Mouse (Mus musculus): ENCODE measurements around the gene Prkar1a.

DNA sequence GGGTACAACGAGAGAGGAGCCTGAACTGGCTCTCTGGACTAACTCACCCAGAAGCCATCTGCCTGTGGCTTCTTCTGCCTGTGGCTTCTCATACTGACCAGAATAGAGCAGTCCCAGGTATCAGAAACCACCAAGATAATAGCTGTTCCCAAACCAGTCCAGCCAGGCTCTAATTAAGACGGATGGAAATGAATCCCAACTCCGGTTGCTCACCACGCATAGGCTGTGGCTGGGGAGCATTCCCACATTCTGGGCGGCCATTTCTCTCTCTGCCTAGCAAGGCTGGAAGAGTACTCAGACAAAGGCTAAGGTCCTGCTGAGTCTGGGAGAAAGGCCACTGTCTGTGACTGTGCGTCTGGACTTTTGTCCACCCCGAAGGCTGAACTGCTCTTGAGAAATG is 67.8 kb downstream of the Prkar1a start:
- TF ChIP-seq CTCF (IDR thresholded peaks at IDR 0.05; ENCODE audit: low read depth, low read length) (no peak), POLR2A (IDR thresholded peaks at IDR 0.05; ENCODE audit: extremely low read depth, insufficient read depth, low read length) (no peak)
